Mouse (Mus musculus): ENCODE results near the gene Ppp1r3f.

Gene Ppp1r3f

DNA sequence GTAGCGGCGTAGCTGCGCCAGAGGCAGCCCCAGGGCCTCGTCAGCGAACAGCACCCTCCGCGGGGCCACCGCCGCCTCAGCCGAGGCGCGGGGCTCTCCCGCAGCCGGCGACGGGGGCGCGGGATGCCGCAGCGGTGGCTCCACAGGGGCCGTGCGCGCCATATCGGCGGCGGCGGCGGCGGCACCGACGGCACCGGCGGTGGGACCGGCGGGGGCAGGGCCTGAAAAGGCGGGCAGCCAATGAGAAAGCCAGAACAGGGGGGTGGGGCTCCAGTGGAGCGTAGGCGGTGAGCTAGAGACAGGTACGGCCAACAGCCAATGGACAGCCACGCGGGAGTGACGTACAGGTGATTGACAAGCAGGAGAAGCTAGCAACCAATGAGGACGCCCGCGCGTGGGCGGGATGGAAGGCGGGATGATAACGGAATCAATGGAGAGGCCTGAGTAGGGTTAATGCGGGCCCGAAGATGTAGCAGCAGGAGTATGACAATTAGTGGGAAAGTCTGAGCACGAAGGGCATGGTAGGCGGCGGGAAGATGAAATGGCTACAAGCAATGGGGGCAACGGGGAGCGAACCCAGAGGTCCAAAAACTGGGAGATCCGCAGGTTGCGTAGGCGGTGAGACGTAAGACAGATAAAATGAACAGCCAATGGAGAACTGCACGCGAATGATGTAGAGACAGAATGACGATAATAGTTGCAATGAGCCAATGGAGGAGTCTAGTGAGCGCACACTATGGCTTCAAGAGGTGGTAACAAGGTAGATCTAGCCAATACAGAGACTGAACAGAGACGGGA lies at the start of gene Ppp1r3f:
Gene Ppp1r3f (minus strand): TSS at position 197 of the 798 bp plus-strand sequence.
- DNase-seq: peak; percentile 97

DNA sequence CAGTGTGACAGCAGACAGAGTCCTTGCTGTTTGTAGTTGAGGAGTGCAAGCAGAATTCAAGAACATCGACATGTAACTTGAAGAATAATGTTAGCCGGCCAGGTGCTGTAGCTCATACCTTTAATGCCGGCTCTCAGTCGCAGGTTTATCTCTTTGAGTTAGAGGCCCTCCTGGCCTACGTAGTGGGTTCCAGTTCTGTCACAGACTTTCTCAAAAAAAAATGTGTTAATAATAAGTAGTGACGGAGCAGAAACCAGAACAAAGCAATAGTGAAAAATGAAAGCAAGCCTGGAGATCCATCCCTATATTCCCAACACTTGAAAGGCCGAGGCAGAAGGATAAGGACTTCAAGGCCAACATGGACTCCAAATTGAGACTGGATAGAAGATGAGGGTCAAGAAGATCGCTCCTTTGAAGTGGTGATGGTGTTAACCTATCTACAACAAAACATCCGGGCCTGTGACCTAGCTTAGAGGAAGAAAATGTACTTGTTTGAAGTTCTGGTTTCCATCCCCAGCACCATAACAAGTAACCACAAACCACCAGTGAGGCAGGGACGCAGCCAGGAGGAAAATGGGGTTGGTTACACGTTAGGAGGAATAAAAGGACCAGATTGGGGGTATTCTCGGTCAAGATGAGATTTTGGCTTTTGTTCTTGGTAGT lies 43.9 kb upstream of the Ppp1r3f start:
- DNase-seq: no peak

DNA sequence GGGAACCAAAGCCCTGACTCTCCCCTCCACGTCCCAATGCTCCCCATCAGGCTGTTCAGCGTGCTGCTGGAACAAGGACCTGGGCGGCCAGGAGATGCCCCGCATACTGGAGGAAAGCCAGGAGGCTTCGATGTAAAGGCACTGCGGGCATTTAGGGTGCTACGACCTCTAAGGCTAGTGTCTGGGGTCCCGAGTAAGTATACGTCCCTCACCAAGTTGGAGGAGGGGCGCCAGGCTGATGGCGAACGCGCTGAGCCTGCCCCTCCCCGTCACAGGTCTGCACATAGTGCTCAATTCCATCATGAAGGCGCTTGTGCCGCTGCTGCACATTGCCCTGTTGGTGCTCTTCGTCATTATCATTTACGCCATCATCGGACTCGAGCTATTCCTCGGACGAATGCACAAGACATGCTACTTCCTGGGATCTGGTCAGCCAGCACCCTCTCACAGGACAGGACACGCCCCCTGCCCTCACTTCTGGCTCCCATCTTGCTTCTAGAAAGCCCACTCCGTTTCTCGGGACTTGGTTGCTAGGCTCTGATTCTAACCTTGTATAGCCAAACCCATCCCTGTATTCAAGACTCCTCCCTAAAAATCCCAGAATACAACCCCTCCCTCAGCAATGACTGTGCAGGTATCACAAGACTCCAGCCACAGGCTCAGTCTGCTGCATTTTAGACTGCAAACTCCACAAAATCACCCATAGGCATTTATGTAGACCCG lies 36.6 kb upstream of the Ppp1r3f start:
- no peak for DNase-seq

DNA sequence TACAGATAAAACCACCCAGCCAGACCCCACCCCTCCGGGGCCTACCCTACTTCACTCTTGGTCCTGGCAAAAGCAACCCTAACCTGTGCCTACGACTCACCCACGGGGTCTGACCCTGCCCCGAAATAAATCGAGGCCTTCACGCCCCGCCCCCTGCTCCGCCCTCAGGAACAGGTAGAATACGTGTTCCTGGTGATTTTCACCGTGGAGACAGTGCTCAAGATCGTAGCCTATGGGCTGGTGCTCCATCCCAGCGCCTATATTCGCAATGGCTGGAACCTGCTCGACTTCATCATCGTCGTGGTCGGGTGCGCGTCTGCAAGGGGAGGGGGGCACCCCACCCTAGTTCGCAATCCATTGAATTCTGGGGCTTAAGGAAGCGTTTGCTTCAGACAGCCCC lies 36.0 kb upstream of the Ppp1r3f start:
- DNase-seq: no peak

DNA sequence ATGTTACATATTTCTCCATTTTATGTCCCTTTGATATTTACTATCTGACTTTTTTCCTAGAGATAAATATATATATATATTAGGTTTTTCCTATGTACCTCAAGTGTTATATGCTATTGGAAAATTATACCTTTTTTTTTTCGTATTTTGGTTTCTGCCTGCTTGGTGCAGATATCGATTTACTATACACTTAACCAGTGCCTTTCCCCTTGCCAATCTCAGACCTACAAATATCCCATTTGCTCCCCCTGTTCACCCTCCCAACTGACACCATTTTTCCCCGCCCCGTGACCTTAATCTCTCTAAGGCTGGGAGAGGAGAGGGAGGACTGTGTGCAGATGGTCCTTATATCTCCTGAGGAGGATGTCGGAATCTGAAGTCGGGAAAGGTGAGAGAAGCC lies 32.7 kb upstream of the Ppp1r3f start, which contains the start of gene Cacna1f:
Gene Cacna1f (plus strand): TSS at position 301 of the 400 bp plus-strand sequence.
- no peak for DNase-seq

DNA sequence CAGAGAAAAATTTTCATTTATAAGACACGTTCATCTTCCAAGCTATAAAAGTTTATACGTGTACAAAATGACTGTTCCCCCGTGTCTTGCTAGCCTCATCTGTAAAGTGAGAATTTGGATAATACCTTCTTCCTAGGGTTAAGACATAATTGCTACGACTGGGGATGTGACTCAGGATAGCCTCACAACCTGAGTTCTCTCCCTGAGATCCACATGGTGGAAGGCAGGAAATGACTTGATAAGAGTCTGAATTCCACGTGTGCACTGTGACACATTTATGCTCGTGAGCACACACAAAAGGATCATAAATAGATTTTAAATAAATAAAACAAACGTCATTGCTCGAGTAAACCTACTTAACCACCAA lies 31.5 kb upstream of the Ppp1r3f start:
- no peak for DNase-seq

DNA sequence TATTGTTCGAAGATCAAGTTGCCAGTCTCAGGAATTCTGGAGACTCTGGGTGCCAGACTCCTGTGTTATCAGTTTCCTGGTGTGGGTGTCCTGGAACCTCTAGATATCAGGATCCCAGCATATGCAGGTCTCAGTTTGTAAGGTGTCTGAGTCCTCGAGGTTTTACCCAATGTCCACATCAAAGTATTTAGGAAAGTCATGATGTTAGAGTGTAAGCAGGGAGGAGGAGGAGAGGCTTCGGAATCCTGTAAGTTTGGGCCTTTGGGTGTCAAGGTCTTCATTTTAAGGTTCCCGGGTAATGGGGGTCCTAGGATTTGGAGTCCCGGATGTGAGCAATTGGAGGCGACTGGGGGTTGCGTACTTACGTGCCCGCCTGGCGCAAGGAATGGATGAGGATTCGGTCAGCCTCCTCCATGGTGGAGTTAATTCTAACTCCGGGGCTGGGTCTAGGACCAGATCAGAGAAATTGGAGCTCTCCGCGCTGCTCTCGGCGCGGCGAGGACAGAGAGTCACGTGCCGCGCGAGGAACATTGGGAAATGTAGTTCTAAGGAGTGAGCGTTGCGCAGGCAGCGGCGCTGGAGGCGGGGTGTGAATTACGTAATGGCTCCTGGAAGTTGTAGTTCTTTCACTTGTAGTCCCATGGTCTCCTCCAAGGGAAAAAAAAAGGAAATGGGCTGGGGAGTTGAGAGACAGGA lies 30.9 kb upstream of the Ppp1r3f start, which contains the start of gene Ccdc22:
Gene Ccdc22 (minus strand): TSS at position 639 of the 696 bp plus-strand sequence.
- peak; percentile 89 for DNase-seq

DNA sequence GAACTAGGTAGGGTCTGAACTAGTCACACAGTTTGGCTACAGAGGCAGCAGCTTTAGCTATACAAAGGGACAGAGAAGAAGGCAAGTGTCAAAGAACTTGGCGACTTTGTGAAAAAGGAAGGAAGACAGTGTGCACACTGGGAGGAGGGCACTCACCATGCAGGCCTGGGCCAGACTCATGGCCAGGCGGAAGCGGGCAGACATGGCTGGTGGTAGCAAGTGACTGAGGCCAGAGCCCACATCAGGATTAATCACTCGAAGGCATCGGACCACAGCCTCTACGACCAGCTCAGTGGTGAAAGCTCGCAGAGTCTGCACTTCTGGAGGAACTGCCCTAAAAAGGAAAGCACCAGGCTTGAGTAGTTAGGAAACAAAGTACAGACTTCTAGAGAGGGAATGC lies 29.9 kb upstream of the Ppp1r3f start:
- DNase-seq: no peak

DNA sequence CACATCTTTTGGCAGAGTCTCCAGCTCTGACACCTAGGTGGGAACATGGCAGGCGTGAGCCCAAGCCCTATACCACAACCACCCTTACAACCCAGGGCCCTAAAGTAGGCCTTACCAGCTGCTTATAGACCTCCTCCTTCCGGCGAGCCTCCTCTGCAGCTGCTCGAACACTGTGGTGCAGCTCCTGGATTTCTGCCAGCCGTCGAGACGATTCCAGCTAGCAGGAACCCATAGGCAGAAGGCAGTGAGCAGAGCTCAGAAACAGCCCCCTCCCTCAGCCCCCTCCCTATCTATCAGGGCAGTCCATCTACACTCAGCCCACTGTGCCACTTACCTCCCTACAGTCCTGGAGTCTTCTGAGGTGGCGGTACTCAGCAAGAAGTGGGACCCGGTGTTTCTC lies 21.3 kb upstream of the Ppp1r3f start:
- DNase-seq: no peak

DNA sequence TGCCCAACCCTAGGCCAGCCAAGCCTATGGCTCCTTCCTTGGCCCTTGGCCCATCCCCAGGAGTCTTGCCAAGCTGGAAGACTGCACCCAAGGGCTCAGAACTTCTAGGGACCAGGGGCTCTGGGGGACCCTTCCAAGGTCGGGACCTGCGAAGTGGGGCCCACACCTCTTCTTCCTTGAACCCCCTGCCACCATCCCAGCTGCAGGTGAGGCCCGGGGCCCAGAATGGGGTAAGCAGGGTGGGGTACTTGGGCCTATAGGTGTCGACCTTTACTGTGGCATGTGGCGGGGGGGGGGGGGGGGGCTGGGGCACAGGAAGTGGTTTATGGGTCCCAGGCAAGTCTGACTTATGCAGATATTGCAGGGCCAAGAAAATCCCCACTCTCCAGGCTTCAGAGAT lies 12.3 kb upstream of the Ppp1r3f start:
- no peak for DNase-seq

DNA sequence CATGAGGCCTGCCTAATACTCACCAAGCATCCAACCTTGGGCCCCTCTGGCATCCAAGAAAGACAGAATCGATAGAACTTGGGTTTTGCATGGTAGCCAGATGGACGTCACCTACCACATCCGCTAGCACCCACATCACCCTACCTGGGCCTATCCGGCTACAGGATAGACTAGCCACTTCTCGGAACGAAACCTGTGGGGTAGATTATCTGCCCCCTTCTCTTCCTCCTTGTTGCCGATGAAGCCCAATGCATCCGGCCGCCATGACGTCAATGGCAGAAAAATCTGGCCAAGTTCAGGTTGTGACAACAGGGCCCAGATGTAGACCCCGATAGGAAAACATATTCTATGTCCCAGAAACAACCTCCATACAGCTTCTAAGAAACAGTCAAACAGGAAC lies 9.8 kb upstream of the Ppp1r3f start:
- DNase-seq: no peak

DNA sequence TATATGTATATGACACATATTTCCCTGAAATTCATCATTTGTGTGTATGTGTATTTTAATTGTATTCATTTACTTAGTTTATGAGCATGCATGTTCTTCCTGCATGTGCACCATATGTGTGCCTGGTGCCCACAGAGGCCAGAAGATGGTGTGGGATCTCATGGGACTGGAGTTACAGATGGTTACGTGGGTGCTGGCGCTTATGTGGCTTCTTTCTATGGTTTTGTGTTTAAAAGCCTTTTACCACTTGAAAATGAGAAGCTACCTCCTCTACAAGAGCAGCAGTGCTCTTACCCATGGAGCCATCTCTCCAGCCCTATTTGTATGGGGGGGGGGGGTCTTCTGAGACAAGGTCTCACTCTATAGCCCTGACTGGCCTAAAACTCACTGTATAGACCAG lies 7.1 kb upstream of the Ppp1r3f start:
- no peak for DNase-seq

DNA sequence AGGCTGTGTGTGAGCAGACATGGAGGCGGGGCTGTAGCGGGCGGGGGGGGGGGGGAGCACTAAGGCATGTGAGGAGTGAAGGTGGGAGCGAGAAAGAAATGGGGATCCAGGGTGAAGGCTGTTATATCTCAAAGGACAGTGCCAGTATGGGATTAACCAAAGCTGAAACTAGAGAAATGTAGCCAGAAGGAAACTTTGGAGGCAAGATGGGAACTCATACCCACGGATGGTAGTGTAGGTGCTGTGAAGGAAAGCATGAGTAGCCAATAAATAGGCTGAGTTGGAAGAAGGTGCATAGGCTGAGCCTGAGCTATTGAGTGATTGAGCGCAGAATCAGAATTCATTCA lies 775 bp upstream of the Ppp1r3f start:
- no peak for DNase-seq

DNA sequence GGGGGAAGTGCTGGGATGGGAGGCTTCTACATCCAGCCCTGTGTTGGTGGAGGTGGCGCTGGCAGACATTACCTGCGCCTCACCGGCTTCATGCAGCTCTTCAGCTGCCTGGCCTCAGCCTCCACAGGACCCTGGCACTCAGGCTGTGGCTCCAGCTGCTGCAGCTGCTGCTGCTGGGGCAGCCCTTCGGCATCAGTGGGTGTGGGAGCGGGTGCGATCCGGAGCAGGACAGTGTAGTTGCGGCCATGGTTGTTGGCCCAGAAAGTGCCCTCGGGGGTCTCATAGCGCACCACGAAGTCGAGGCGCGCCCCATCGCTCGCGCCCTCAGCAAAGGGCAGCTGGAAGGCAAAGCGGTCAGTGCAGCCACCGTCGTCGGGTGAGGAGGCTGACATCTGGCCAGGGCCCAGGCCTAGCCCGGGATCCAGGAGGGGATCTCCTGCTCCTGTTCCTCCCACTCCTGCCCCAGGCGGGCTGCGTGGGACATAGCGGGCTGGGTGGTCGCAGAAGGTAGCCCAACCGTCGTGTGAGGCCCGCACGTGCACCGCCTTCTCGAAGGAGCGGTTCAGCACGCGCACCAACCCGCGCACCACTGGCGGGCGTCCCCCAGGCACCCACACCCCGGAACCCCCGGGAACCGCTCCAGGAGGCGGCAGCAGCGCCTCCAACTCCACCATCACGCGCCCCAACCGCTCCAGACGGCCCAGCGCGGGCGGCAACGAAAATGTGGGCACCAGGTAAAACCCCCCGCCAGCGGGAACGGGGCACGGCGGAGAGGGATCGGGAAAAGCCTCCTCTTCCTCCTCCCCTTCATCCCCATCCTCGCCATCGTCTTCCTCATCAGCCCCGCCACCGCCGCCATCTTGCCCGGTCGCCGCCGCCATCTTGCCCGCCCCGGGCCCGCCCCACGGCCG lies 652 bp downstream of the Ppp1r3f start, which contains the start of gene Foxp3:
Gene Foxp3 (plus strand): TSS at position 469 of the 911 bp plus-strand sequence.
- DNase-seq: peak; percentile 12

DNA sequence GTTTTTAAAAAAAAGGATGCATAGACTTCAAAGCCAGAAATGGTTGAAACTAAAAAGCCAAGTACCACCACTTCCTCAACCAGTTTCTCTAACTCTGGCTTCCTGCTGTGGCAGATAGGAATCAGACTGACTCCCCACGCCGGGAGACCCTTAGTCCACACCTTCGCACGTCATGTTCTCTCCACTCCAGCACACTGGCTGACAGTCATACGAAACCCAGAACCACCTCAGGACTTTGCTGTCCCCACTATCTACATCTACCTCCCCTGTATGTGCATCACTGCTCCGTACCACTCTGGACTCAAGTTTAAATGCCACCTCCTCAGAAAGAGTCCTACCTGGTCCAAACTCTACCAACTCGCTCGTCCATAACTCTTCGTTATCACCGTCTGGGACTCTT lies 1.6 kb downstream of the Ppp1r3f start:
- DNase-seq: no peak

DNA sequence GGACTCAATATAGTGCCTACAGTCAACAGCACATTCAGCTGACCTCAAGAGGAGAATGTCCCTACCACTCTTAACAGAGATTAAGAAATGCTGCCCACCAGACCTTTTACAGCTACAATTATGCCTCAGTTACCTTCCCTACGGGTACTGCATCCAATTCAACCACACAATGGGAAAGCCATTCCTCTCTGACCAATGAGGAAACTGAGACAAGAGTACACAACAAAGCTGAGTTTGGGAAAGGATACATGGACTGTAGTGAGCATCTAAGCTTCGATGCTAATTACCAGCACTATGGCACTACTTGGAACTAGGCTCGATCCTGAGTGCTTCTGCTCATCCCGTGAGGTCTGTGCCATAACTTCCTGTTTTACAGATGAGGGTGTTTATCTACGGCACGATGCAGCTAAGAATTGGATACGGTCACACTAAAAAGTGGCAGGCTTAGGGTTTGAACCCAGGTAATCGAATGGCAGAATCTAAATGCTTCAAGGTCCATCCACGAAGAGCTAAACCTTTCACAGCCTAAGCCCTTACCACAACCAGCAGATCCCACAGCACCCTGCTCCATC lies 2.4 kb downstream of the Ppp1r3f start:
- DNase-seq: no peak

DNA sequence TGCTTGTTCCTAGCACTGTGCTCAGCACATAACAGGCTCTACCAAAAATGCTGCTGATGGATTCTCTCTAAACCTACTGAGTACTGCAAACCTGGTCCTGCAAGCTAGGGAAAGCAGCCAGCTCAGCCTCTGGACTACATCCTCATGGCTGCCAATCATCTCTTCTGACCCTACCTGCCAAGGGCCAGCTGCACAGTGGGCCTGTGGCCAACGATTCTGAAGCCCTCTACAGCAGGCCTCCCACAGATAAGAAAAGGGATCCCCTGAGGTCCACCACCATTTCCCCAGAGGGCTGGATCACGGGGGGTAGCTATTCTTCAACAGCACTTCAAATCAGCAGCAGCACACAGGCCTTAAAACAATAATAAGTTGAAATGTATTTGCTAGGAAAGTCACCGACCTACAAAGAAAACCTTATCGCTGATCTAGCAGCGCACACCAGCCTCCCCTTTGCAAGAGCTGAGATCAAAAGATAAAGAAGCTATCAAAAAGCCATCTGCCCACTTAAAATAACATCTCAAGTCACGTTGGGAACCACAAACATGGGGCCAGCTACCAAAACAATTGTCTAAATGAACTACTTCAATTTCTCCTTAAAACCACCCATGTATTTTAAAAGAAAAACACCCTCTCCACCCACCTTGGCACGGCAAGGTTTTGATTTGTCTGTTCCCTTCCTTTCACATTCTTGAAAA lies 3.5 kb downstream of the Ppp1r3f start:
- no peak for DNase-seq

DNA sequence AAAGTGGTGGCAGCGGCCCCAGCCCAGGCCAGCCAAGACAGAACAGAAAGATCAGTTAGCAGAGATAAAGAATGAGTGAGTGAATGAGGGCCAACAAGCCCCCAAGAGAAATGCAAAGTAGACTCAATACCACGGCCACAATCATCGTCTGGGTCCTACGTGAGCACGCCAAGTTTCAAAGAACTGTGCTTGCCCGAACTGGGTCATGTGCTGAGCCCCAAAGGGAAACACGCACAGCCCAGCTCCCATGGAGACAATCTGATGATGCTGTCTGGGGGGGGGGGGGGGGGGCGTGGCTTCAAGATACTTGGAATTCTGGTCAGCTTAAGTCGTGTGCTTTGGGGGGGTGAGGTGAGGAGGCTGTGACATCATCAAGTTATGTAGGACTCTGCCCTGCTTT lies 6.6 kb downstream of the Ppp1r3f start:
- no peak for DNase-seq

DNA sequence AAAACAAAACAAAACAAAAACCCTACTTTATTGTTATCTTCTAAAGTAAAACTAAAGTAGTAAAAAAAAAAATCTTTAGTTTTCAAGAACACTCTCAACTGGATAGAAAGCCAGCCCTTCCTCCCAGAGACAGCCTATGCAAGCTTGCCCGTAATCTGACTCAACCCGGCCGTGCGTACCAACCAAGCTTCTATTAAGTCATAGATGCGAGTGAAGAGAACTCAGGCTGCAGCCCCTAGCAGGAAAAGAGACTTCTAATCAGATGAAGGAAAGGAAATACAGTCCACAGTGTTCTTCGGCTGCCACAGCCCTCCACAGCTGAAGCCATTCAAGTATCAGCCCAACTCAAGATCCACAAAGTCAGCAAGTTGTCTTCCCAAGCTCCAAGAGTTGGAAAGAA lies 7.7 kb downstream of the Ppp1r3f start:
- no peak for DNase-seq

DNA sequence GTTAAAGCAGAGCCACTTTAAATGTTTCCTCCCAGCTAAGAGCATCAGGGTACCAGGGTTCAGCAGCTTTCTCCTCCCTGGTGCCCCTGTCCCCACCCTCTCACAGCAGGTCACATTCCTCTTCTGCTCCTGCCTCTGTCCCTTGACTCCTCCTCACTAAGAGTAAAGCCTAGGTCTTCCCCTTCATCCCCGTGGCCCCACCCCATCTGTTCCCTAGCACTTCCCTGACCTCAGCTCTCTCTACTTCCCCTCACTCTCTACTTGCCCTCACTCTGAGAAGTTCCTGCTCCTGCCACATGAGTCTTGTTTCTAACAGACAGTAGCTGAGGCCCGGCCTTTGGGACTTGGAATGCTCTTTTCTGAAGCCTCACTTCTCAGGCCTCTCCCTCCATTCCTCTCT lies 11.0 kb downstream of the Ppp1r3f start:
- no peak for DNase-seq

DNA sequence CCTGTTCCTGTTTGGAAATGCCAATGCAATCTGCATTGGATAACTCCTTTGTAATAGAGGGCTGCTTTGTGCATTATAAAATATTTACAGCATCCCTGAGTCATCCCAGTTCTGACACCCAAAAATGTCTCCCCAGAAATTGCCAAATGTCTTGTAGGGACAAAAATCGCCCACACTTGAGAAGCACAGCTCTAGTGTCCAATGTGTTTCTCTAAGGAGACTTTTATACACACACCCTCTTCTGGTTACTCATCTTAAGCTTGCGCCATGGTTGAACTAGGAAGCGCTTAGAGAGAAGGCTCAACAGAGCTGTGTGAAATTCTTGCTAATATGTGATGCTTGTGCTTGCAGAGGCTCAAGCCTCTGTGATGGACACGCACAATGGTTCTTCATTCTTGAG lies 20.6 kb downstream of the Ppp1r3f start:
- DNase-seq: no peak

Measured in right cerebral cortex, adult 18-20 months (tissue).